Mouse (Mus musculus): Measurements from ENCODE around the gene Utp4. TPM values are rescaled to one million over a fixed set of nuclear protein-coding genes. Genes with fewer than 3 reads are reported as not detected.

Utp4 gene
- polyA plus RNA-seq, 1 experiment: 28.9 TPM

GRCm38 (mm10) chr8:106935899-106936477 is 42.6 kb downstream of the Utp4 start:
- DNase-seq (ENCODE audit: extremely low spot score in 1 of 2, low spot score in 1 of 2): peak in 1 of 2 experiments; percentile 29

GRCm38 (mm10) chr8:106936478-106937051 is 43.1 kb downstream of the Utp4 start:
- peak in 1 of 2 experiments; percentile 61 for DNase-seq (ENCODE audit: extremely low spot score in 1 of 2, low spot score in 1 of 2)

GRCm38 (mm10) chr8:106937081-106937800 is 43.8 kb downstream of the Utp4 start:
- DNase-seq (ENCODE audit: extremely low spot score in 1 of 2, low spot score in 1 of 2): no peak

GRCm38 (mm10) chr8:106941806-106942205 is 48.4 kb downstream of the Utp4 start:
- no peak for DNase-seq (ENCODE audit: extremely low spot score in 1 of 2, low spot score in 1 of 2)

- no peak for DNase-seq (ENCODE audit: extremely low spot score in 1 of 2, low spot score in 1 of 2)
These were observed 50.5 kb downstream of the Utp4 start for GRCm38 (mm10) chr8:106943874-106944418.

GRCm38 (mm10) chr8:106944756-106945155 is 51.3 kb downstream of the Utp4 start:
- peak in 1 of 2 experiments; percentile 20 for DNase-seq (ENCODE audit: extremely low spot score in 1 of 2, low spot score in 1 of 2)

GRCm38 (mm10) chr8:106948678-106949243 is 55.3 kb downstream of the Utp4 start:
- DNase-seq (ENCODE audit: extremely low spot score in 1 of 2, low spot score in 1 of 2): peak in 1 of 2 experiments; percentile 42

GRCm38 (mm10) chr8:106951707-106952106 is 58.3 kb downstream of the Utp4 start:
- no peak for DNase-seq (ENCODE audit: extremely low spot score in 1 of 2, low spot score in 1 of 2)

- no peak for DNase-seq (ENCODE audit: extremely low spot score in 1 of 2, low spot score in 1 of 2)
These were observed 60.1 kb downstream of the Utp4 start for GRCm38 (mm10) chr8:106953571-106953970.

- DNase-seq (ENCODE audit: extremely low spot score in 1 of 2, low spot score in 1 of 2): no peak
These were observed 63.6 kb downstream of the Utp4 start for GRCm38 (mm10) chr8:106957086-106957485.

- DNase-seq (ENCODE audit: extremely low spot score in 1 of 2, low spot score in 1 of 2): no peak
These were observed 64.8 kb downstream of the Utp4 start for GRCm38 (mm10) chr8:106958212-106958611.

- DNase-seq (ENCODE audit: extremely low spot score in 1 of 2, low spot score in 1 of 2): no peak
These were observed 66.2 kb downstream of the Utp4 start for GRCm38 (mm10) chr8:106959626-106960025.

- no peak for DNase-seq (ENCODE audit: extremely low spot score in 1 of 2, low spot score in 1 of 2)
These were observed 68.9 kb downstream of the Utp4 start for GRCm38 (mm10) chr8:106962322-106962721.

- no peak for DNase-seq (ENCODE audit: extremely low spot score in 1 of 2, low spot score in 1 of 2)
These were observed 69.9 kb downstream of the Utp4 start for GRCm38 (mm10) chr8:106963365-106963764.

GRCm38 (mm10) chr8:106964573-106964972 is 71.1 kb downstream of the Utp4 start:
- DNase-seq (ENCODE audit: extremely low spot score in 1 of 2, low spot score in 1 of 2): no peak

GRCm38 (mm10) chr8:106969964-106970363 is 76.5 kb downstream of the Utp4 start:
- DNase-seq (ENCODE audit: extremely low spot score in 1 of 2, low spot score in 1 of 2): no peak

- DNase-seq (ENCODE audit: extremely low spot score in 1 of 2, low spot score in 1 of 2): no peak
These were observed 78.5 kb downstream of the Utp4 start for GRCm38 (mm10) chr8:106971916-106972315.

Measured in frontal cortex, adult 2 months (tissue).